Mouse (Mus musculus) embryo, embryonic 9.5 days (tissue): ENCODE measurements around the gene Zdhhc11.
"Not testable (repeated sequence)": the region's sequence is repeated elsewhere in the genome, so short reads cannot be mapped to it uniquely, and the experiment has no call there.

Experiments
- DNase-seq: peaks from one replicate; pipeline ENCODE4 v3.0.0-alpha.2; 2017; ENCODE audit errors: extremely low spot score

The Zdhhc11 gene

DNA sequence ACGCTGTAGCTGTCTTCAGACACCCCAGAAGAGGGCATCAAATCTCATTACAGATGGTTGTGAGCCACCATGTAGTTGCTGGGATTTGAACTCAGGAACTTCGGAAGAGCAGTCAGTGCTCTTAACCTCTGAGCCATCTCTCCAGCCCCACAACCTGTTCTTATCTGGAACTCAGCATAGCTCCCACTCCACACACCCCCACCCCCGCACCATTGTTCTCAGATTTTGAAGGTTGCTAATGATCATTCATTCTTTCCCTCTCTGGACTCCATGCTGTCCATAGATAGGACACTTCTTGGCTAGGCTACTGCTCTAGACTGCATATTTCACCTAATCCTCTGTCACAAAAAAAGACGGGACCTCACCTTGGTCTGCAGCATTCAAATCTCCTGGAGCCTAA, 43.2 kb downstream of the Zdhhc11 start:
- not testable (repeated sequence) for DNase-seq

- not testable (repeated sequence) for DNase-seq
Observed at GRCm38 (mm10) chr13:74008216-74008615, 44.6 kb downstream of the Zdhhc11 start.

GRCm38 (mm10) chr13:74008948-74009718, 45.5 kb downstream of the Zdhhc11 start, which contains the start of gene Tppp:
Gene Tppp, plus strand, starts transcription at chr13:74009407.
- DNase-seq = peak; percentile 85

- DNase-seq = peak; percentile 65
Observed at GRCm38 (mm10) chr13:74009791-74010614, 46.4 kb downstream of the Zdhhc11 start.

- DNase-seq = no peak
Observed at GRCm38 (mm10) chr13:74010678-74011077, 47.0 kb downstream of the Zdhhc11 start.

- no peak for DNase-seq
Observed at GRCm38 (mm10) chr13:74015908-74016307, 52.3 kb downstream of the Zdhhc11 start.

- no peak for DNase-seq
Observed at GRCm38 (mm10) chr13:74017426-74017825, 53.8 kb downstream of the Zdhhc11 start.

GRCm38 (mm10) chr13:74019006-74019405, 55.4 kb downstream of the Zdhhc11 start:
- not testable (repeated sequence) for DNase-seq

DNA sequence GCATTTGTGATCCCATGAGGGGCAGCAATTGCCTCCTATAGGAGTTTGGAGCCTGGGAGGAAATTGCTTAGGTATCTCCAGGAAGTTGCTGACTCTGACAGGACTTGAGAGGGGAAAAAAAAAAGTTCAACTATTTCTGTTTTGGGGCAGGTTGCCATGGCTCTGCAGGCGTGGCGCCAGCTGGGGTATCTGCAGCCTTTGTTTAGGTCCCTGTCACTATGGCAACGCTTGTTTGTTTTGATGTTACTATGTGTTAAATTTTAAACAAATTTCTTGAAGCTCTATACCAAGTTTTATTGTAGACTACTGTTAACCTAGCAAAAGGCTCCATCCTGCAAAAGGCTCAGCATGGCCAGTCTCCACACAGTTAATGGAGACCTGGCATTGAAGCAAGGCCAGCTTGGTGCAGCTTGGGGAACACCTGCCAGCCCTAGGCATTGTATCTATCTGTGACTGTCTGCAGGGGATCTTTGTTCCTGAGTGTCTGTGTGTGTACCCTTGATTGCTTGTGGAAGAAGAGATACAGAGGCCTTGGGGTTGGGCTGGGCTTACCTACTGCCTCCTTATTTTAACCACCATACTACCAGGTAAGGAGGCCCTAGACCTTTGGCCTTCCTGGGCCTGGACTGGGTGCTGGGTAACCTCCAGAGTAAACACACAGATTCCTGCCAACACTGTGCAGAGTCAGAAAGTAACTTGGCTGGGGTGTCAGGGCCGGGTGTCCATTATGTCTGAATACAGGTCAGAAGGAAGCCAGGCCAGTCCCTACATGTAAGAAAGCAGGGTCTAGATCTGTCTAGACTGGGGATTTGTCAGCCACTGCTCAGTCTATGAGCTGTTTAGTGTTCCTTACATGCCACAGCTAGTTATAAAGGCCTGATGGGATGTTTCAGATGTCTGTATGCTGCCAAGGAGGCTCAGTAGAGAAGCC, 61.8 kb downstream of the Zdhhc11 start:
- DNase-seq = no peak

- peak; percentile 33 for DNase-seq
Observed at GRCm38 (mm10) chr13:74026215-74026614, 62.6 kb downstream of the Zdhhc11 start.

- DNase-seq = no peak
Observed at GRCm38 (mm10) chr13:74028116-74028515, 64.5 kb downstream of the Zdhhc11 start.

GRCm38 (mm10) chr13:74029013-74029412, 65.4 kb downstream of the Zdhhc11 start:
- DNase-seq = no peak

DNA sequence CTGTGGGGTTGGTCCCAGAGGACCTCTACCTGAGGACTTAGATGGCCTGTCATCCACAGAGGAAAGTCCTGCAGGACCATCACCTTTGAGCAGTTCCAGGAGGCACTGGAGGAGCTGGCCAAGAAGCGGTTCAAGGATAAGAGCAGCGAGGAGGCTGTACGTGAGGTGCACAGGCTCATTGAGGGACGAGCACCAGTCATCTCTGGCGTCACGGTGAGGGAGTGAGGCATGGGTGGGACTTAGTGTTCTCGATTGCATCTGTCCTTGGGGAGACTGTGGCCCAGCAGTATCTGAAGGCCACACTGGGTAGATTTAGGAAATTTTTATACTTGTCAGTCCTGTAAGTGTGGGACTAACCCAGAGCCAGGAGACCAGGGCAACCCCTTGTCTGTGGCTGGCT, 67.0 kb downstream of the Zdhhc11 start:
- DNase-seq = no peak

DNA sequence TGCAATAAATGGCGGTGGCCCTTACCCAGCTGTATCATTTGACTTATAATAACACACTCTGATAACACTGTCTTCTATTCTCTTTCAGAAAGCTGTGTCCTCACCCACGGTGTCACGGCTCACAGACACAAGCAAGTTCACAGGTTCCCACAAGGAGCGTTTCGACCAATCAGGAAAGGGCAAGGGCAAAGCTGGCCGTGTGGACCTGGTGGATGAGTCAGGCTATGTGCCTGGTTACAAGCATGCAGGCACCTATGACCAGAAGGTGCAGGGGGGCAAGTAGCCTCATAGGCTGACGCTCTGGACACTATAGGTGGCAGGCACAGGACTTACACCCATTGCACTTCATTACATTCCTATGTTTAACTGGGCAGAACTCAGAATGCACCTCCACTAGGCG, 67.5 kb downstream of the Zdhhc11 start:
- no peak for DNase-seq

DNA sequence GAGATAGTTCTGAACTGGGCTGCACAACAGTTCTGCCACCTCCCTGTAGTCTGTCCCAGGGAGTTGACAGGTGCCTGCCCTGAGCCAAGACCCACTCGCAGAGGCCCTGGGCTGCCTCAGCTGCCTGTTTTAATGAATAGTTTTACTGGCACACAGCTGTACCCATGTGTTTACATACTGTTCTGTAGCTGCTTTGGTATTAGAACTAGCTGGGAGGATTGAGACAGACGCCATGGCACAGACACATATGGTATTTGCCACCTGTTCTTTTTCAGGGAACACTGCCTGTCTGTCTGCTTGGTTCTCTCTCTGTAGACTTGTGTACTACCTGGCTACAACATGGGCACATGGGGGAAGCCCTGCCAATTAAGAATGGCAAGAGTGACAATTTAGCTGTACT, 71.1 kb downstream of the Zdhhc11 start:
- DNase-seq = no peak

DNA sequence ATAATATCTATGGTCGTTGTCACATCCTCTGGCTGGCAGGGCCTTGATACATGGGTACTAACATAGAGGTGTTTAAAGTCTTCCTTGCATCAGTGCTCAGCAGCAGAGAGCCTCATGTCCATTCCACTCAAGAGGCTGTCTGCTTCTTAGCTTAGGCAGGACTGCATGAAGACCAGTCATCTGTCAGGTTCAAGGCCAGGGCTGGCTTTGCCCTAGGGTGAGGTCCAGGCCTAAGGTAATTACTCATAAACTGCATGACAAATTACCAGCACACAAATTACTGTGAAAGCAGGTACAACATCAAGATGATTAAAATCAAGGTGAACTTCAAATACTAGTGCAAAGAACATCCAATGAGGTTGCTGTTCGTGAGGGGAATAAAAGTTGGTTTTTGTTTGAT, 72.1 kb downstream of the Zdhhc11 start:
- no peak for DNase-seq

- no peak for DNase-seq
Observed at GRCm38 (mm10) chr13:74039926-74040325, 76.3 kb downstream of the Zdhhc11 start.
